Mouse (Mus musculus) kidney, postnatal 0 days (tissue): ENCODE measurements around the gene Dcst1. TPM values are rescaled to one million over a fixed set of nuclear protein-coding genes. Genes with fewer than 3 reads are reported as not detected.

Experiments used
- ATAC-seq: fragments of 200-750 bp; cut with Nextera tagmentation; replicated peaks from 2 replicates; pipeline ENCODE4 v1.8.0; 2017; ENCODE audit warnings: low read depth, moderate number of reproducible peaks, moderate TSS enrichment, moderate library complexity; ENCODE audit not compliant: low FRiP score
- DNase-seq: peaks from one replicate; pipeline ENCODE4 v3.0.0-alpha.2; 2016; ENCODE audit warnings: low spot score
- H3K27ac ChIP-seq: fragments of 300-500 bp; sonication (generic); 2 replicates; pipeline ENCODE4 v1.5.1; 2014; ENCODE audit warnings: mild to moderate bottlenecking
- H3K27me3 ChIP-seq: fragments of 300-500 bp; sonication (generic); 2 replicates; pipeline ENCODE4 v1.6.1; 2014; ENCODE audit warnings: low read length, mixed read lengths; ENCODE audit not compliant: insufficient read depth
- H3K36me3 ChIP-seq: fragments of 300-500 bp; sonication (generic); 2 replicates; pipeline ENCODE4 v1.6.1; 2014; ENCODE audit warnings: low read length, mixed read lengths; ENCODE audit not compliant: insufficient read depth
- H3K4me1 ChIP-seq: fragments of 300-500 bp; sonication (generic); replicated peaks from 2 replicates; pipeline ENCODE4 v1.6.1; 2014; ENCODE audit warnings: antibody characterized with exemption, low read length, mixed read lengths; ENCODE audit not compliant: insufficient read depth
- H3K4me2 ChIP-seq: fragments of 300-500 bp; sonication (generic); 2 replicates; pipeline ENCODE4 v1.6.1; 2014; ENCODE audit warnings: mild to moderate bottlenecking, low read length, moderate library complexity, mixed read lengths
- H3K4me3 ChIP-seq: fragments of 300-500 bp; sonication (generic); replicated peaks from 2 replicates; pipeline ENCODE4 v1.5.1; 2014; ENCODE audit warnings: low read depth, low read length
- H3K9ac ChIP-seq: fragments of 300-500 bp; sonication (generic); 2 replicates; pipeline ENCODE4 v1.6.1; 2014; ENCODE audit warnings: low read depth, low read length
- H3K9me3 ChIP-seq: fragments of 300-500 bp; sonication (generic); replicated peaks from 2 replicates; pipeline ENCODE4 v1.6.1; 2016; ENCODE audit warnings: low read length, inconsistent platforms, mixed read lengths
- CTCF ChIP-seq: IDR thresholded peaks from 2 replicates; pipeline ENCODE4 v1.5.1; 2016; ENCODE audit warnings: antibody characterized with exemption, low read depth, mild to moderate bottlenecking, moderate library complexity
- WGBS: fragments of 180-500 bp; shearing (Covaris S2); extraction: QIAGEN DNeasy Blood & Tissue Kit; methylation state at CpG from one replicate; pipeline ENCODE4 v1.1.7; 2014; 5-methylcytosine and 5-hydroxymethylcytosine counted together
- polyA plus RNA-seq: library from polyadenylated mRNA; unstranded; fragments of >200 nt; fragmentation: Nextera tagmentation; extraction: Ambion mirVana; gene quantifications from 2 replicates; pipeline ENCODE4 v1.2.1, GENCODE M21; 2015

Gene Dcst1
- polyA plus RNA-seq, 1 experiment from 2014 or later: 6.2 TPM

GRCm38 (mm10) chr3:89339416-89339815 lies 25.6 kb downstream of the Dcst1 start:
- Histone ChIP-seq H3K4me2 (no peak overlapping the region), H3K4me1 (peaks cover 5% of the 10 kb centered on the region), H3K36me3 (peaks cover 14% of the 10 kb centered on the region), H3K27ac (no peak overlapping the region), H3K27me3 (no peaks in the 10 kb centered on the region), H3K9me3 (no peaks in the 10 kb centered on the region), H3K9ac (no peak overlapping the region), H3K4me3 (no peak overlapping the region)
- ATAC-seq (no peak), DNase-seq (peak; percentile 87)
- peak; percentile 96 for TF ChIP-seq CTCF
- WGBS: 30% methylated on average over 8 of the region's 8 CpGs

- peak within 1 kb of the TSS; percentile 93 for H3K9ac ChIP-seq
- DNase-seq: peak; percentile 95
- H3K4me1 ChIP-seq: peaks cover 5% of the 10 kb centered on the region
- peak within 1 kb of the TSS; percentile 84 for H3K27ac ChIP-seq
- H3K27me3 ChIP-seq: no peaks in the 10 kb centered on the region
- no peak for TF ChIP-seq CTCF
- under 1% methylated on average over 44 of the region's 44 CpGs for WGBS
- ATAC-seq: peak; percentile 76
- H3K36me3 ChIP-seq: peaks cover 12% of the 10 kb centered on the region; the same call in 1 of the 2 replicates
- H3K4me2 ChIP-seq: peak within 1 kb of the TSS; percentile 89
- peak within 1 kb of the TSS; percentile 92 for H3K4me3 ChIP-seq
- no peaks in the 10 kb centered on the region for H3K9me3 ChIP-seq
Measured at GRCm38 (mm10) chr3:89337721-89338578, 27.1 kb downstream of the Dcst1 start, which contains the start of gene Efna4. Gene Efna4 (minus strand): TSS chr3:89338028.

- peaks cover 12% of the 10 kb centered on the region; the same call in 1 of the 2 replicates for H3K36me3 ChIP-seq
- WGBS: 1% methylated on average over 19 of the region's 21 CpGs
- no peak for TF ChIP-seq CTCF
- H3K4me3 ChIP-seq: peak overlapping the region; percentile 92
- ATAC-seq (peak; percentile 26), DNase-seq (peak; percentile 40)
- peak overlapping the region; percentile 84 for H3K27ac ChIP-seq
- peak overlapping the region; percentile 89 for H3K4me2 ChIP-seq
- H3K27me3 ChIP-seq: no peaks in the 10 kb centered on the region
- no peaks in the 10 kb centered on the region for H3K9me3 ChIP-seq
- peak overlapping the region; percentile 93 for H3K9ac ChIP-seq
- peaks cover 5% of the 10 kb centered on the region for H3K4me1 ChIP-seq
Measured at GRCm38 (mm10) chr3:89337062-89337720, 27.9 kb downstream of the Dcst1 start.

GRCm38 (mm10) chr3:89336529-89336928 lies 28.5 kb downstream of the Dcst1 start:
- H3K4me2 ChIP-seq: peak overlapping the region; percentile 89
- ATAC-seq (no peak), DNase-seq (peak; percentile 25)
- no peak for TF ChIP-seq CTCF
- peaks cover 12% of the 10 kb centered on the region; the same call in 1 of the 2 replicates for H3K36me3 ChIP-seq
- peak overlapping the region; percentile 93; the same call in 1 of the 2 replicates for H3K9ac ChIP-seq
- WGBS: 13% methylated on average over 6 of the region's 6 CpGs
- H3K9me3 ChIP-seq: no peaks in the 10 kb centered on the region
- peak overlapping the region; percentile 84; the same call in 1 of the 2 replicates for H3K27ac ChIP-seq
- H3K4me1 ChIP-seq: peaks cover 5% of the 10 kb centered on the region
- H3K27me3 ChIP-seq: no peaks in the 10 kb centered on the region
- peak overlapping the region; percentile 92 for H3K4me3 ChIP-seq

- H3K4me2 ChIP-seq: no peak overlapping the region
- WGBS: 58% methylated on average over 11 of the region's 11 CpGs
- H3K4me1 ChIP-seq: peaks cover 3% of the 10 kb centered on the region; the same call in 1 of the 2 replicates
- H3K9ac ChIP-seq: no peak overlapping the region
- no peak for TF ChIP-seq CTCF
- peaks cover 12% of the 10 kb centered on the region; the same call in 1 of the 2 replicates for H3K36me3 ChIP-seq
- no peak overlapping the region for H3K27ac ChIP-seq
- no peaks in the 10 kb centered on the region for H3K27me3 ChIP-seq
- H3K9me3 ChIP-seq: no peaks in the 10 kb centered on the region
- H3K4me3 ChIP-seq: no peak overlapping the region
- ATAC-seq (no peak), DNase-seq (no peak)
Measured at GRCm38 (mm10) chr3:89333053-89333452, 32.0 kb downstream of the Dcst1 start.

GRCm38 (mm10) chr3:89332476-89332875 lies 32.6 kb downstream of the Dcst1 start:
- ATAC-seq: no peak
- Histone ChIP-seq H3K4me2 (no peak overlapping the region), H3K27me3 (no peaks in the 10 kb centered on the region), H3K9me3 (no peaks in the 10 kb centered on the region), H3K27ac (no peak overlapping the region), H3K9ac (no peak overlapping the region), H3K4me3 (no peak overlapping the region), H3K36me3 (peaks cover 12% of the 10 kb centered on the region; the same call in 1 of the 2 replicates), H3K4me1 (peaks cover 4% of the 10 kb centered on the region; the same call in 1 of the 2 replicates)
- no peak for TF ChIP-seq CTCF
- DNase-seq: no peak
- 41% methylated on average over 12 of the region's 12 CpGs for WGBS
